Mouse (Mus musculus) thymus, postnatal 0 days (tissue): Measurements from ENCODE around the gene Hsd17b1. TPM values are rescaled to one million over a fixed set of nuclear protein-coding genes. Genes with fewer than 3 reads are reported as not detected.
"Not testable (repeated sequence)": the region's sequence is repeated elsewhere in the genome, so short reads cannot be mapped to it uniquely, and the experiment has no call there.

Source experiments
- DNase-seq: peaks from one replicate; pipeline ENCODE4 v3.0.0-alpha.2; 2015; ENCODE audit warnings: low spot score
- polyA plus RNA-seq: library from polyadenylated mRNA; unstranded; fragments of >200 nt; fragmentation: Nextera tagmentation; extraction: Ambion mirVana; gene quantifications from 2 replicates; pipeline ENCODE4 v1.2.1, GENCODE M21; 2015

Hsd17b1 gene
- polyA plus RNA-seq, 1 experiment from 2014 or later, result 0.10 TPM

DNA sequence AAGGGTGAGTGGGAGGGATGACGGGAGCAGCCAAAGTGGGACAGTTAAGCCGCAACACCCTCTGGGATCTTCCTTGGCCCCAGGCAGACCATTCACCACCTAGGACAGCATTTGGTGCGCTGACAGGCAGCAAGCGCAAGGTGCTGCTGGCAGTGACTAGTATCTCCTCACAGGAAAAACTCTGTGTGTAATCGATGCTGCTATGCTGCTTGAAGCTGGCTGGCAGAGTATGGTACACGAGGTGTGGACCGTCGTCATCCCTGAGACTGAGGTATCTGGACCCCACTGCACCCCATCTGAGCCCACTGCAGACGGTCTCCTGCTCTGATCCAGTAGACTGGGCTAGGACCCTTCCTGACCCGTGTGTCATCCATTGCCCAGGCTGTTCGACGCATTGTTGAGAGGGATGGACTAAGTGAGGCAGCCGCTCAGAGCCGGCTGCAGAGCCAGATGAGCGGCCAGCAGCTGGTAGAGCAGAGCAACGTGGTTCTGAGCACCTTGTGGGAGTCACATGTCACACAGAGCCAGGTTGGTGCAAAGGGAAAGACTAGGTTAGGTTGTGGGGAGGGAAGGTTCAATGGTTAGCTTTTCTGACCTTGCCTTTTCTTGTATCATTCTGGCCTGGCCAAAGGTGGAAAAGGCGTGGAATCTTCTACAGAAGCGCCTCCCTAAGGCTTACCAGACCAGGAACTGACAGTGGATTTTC is 7.6 kb downstream of the Hsd17b1 start:
- no peak for DNase-seq

DNA sequence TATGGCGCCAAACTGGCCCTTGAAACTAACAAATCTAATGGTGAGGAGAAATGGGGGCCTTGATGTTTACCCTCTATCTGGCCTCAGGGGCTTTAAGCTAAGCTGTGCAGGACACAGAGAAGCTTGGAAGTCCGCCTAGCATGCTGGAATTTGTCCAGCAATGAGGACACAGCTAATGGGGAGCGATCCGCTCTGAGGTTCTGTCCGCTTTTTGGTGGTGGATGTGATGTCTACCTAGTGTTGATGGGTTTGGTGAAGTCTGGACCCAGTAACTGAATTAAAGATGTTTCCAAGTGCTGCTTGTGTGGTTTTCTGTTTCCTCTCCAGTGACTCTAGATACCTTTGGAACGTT is 8.1 kb downstream of the Hsd17b1 start:
- no peak for DNase-seq

DNA sequence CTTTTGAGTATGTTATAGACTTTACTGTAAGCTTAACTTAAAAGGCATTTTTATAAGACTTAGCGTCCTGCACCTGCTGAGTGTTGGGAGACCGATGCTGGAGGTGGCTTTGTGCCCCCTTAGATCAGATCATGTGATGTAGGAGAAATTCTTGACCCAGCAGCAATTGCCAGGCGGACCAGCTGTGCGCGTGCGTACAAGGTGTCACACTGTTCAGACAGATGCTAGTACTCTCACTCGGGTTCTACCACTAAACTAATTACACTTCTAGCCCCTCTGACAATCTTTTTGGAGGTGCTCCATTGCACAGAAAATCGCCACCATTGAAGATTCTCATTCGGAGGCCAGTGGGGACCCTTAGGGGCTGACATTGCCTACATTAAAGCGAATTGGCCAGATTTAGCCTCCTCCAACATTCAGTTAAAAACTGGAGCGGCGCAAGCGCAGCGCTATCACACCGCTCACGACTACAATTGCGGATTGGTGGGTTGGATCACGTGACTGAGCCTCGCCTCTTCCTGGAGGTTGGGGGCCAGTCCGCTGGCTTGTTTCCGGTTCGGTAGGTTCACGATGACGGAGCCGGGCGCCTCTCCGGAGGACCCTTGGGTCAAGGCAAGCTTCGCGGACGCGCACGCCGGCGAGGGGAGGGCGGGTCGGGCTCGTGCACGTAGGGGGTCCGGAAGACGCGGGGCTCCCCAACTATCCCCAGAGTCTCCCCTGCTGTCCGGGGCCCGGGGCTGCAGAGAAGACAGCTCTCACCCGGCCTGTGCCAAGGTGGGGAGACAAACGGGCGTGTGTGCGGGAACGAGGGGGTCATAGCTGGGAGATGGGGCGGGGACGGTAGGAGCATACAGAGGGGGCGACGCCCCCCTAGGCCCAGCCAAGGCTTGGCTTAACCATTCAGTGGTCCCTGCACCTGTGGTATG is 8.8 kb downstream of the Hsd17b1 start, which contains the start of gene Mlx:
Mlx (plus strand) TSS at position 522 of the 926 bp plus-strand sequence.
- DNase-seq, result peak; percentile 91

DNA sequence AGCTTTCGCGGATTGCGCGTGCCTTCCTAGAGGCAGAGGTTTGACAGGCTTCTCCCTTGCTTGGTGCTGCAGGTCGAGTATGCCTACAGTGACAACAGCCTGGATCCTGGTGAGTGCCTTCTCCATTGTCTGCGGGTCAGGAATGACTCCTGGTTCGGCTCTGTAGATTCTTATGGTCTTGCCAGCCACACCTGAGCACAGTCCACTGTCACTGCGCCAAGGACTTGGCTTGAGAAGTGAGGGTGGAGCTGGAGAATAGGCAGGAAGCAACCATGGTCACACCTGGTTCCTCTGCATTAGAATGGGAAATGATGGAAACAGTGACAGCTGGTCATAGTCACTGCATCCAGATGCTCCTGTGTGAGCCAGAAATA is 9.5 kb downstream of the Hsd17b1 start:
- DNase-seq, result no peak

DNA sequence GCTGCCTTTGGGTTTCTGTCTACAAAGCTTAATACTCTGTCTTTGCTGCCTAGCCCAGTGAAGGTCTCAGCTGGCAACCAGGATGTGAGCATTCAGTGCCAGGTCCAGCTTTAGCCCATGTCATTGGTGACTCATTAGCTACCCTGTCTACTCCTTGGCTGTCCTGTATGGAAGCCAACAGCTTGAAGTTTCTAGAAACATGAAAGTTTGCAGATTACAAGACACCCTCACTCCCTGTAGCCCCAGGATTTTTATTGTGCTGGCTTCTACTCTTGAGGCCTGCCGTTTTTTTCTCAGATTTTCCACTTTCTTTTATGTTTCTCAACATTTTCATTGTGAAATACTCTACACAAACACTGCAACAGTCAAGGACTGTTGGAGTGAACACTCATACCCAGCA is 11.7 kb downstream of the Hsd17b1 start:
- DNase-seq, result no peak

DNA sequence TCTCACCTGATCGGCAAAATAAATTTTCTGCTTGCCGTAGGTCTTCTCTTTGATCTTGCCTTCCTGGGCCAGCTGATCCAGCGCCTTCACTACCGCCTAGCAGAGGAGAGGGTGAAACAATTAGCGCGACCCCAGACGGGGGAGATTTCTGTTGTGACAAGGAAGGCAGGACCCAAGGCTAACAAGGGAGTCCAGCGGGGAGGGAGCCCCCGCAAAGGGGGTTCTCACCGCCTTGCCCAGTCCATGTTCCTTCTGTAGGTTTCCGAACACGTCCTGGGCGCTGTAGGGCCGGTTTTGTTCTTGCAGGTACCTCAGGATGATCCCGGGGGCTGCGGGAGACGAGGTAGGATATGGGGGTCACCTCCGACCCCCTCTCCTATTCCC is 16.7 kb downstream of the Hsd17b1 start:
- no peak for DNase-seq

DNA sequence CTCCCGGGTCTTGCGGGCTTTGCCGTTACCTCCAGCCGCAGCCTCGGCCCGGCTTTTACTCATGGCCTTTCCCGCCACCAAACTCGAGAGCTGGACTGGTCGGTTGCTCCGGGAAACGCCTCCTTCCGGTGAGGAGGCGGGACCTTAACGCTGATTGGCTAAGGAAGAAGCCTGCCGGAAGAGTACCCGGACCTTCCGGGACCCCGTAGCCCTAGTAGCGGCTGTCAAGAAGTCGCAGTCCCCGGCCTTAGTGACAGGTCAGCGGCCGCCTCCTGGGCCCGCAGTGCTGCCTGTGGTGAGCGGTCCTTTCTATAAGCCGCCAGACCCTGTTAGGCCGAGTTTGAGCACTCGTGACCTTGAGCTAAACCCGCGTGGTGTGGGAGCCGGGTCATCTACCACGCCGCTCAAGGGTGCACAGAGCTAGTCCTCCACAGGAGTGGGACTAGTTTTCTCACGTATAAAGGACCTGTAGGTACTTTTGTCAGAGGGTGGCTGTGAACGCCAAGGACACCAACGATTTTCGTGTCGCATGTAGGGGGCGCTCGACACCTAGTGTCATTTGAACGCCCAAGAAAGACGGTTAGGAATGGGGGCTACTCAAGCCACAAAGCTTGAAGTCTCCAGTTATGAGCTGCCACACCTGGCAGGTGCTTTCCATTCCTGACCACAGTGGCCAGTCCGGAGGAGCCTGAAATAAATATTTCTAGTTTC is 17.3 kb downstream of the Hsd17b1 start, which contains the start of gene Psmc3ip:
Psmc3ip (minus strand) TSS at position 123 of the 711 bp plus-strand sequence.
- peak; percentile 92 for DNase-seq

DNA sequence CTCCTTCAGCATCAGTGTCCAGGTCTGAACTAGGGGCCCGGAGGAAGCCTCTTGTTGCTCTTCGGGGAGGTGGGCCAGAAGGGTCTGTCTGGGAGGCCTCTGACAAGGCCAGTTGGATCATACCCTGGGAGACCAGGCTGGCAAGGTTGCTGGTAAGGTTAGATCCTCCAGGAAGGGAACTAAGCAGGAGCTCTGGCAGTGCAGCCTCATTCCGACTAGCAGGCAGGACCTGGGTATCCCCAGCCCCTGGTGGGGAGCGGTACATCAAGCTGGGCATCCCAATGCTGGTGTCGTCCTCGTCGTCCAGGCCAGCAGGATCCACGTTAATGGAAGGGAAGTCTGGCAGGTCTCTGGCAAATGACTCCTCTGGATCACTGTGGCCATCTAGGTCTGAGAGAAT is 20.0 kb downstream of the Hsd17b1 start:
- no peak for DNase-seq

DNA sequence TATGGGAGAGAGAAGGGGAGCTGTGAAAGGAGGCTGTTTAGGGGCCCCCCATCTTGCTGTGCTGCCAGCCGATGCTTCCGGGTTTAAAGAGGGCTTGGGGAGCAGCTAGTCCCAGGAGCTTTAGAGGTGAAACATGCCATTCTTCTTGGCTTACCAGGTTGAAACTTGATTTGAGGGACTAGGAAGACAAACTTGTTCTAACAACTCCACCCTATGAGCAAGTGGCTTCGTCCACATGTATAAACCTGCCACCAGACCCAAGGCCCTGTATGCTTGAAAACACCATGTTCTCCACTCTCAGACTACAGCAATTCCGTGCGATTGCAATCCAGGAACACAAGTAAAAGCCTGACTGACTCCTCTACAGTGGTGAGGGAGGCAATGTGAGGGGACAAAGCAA is 24.8 kb downstream of the Hsd17b1 start:
- no peak for DNase-seq

DNA sequence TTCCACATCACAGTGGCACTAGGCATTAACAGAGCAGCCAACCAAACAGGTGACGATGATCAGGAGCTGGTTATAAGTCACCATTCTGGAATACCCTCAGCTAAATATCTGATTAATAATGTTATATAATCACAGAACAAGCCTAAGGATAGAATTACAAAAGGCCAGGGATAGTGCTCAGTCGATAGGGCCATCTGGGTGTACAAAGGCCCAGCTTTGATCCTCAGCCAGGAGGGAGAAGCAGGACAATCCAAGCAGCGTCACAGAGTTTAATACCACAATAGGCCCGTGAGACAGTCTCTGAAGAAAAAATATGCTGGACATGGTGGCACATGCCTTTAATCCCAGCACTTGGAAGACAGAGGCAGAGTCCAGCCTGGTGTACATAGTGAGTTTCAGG is 31.1 kb downstream of the Hsd17b1 start:
- DNase-seq, result no peak

DNA sequence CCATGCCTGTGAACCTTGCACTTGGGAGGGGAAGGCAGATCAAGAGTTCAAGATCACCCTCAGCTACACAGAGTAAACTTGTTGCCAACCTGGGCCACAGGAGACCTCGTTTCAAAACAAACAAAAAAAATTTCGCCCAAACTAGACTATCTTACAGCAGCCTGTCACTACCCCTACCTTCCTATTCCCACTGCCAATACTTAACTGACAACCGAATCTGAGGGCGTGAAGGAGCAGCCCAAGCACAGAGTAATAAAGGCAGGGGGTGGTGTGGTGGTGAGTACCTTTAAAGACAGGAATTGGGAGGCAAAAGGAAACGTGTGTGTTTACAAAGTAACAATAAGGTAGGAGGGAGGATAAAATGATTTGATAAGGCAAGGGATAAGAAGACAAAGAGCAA is 32.5 kb downstream of the Hsd17b1 start:
- DNase-seq, result no peak

DNA sequence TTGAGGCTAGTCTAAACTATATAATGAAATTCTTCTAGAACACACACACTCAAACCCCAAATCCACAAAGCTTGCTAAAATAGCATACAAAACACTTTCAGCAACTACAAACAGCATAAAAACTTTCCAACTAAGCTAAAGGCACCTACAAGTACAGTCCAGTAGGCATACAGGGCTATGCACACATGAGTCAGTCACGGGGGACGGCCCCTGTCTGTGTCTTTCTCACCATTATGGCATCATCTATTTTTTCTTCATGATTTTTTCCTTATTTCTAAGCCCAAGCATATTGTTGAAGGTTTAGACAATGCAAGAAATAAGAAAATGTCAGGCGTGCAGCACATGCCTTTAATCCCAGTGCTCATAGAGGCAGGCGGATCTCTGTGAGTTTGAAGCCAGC is 33.0 kb downstream of the Hsd17b1 start:
- DNase-seq, result no peak

DNA sequence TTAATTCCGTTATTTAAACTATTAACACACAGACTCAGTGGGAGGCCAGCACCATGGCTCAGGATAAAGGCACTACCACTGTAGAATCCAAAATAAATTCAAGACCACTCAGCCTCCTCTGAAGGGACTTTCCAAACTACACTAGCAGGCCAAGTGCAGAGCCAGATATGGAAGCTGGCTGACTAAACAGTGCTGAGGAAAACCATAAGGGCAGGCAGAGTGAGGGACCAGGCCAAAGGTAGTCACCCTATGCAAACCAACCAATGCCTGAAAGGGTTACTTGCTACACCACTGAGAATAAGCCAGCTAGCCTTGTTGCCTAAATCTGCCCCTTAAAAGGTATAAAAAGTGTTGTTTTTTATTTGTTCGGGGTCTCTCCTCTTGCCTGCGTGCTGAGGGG is 34.0 kb downstream of the Hsd17b1 start:
- no peak for DNase-seq

DNA sequence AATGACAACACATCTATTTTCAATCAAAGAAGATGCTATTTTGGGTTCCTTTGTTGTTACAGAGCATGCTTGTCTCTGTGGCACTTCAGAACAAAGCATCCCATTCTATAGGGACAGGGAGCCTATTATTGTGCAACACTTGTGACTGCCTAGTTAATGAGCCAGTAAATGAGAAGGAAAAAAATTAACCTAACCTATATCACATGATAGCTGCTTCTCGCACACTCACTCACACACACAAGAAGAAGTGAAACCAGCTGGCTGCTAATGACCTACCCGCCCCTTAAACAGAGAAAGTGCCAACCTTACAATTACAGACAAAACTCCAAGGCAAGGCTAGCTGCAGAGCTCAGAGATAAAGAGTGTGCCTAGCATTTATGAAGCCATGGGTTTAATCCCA is 37.4 kb downstream of the Hsd17b1 start:
- DNase-seq, result no peak

DNA sequence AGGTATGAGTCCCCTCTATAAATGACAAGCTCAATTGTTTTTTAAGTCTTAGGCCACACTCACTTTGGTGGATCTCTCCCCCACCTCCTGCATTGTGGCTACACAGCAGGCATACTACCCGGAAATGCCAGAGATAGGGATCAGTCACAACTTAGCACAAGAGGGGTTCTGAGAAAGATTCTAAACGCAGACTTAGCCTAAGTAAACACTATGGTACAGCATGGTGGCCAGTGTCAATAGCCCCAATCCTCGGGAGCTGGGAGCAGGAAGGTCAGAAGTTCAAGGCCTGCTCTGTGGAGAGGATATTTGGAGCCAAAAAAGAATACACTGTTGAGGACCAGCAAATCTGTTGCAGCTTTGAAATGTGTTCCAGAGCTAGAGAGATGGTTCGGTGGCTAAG is 39.9 kb downstream of the Hsd17b1 start:
- DNase-seq, result no peak

DNA sequence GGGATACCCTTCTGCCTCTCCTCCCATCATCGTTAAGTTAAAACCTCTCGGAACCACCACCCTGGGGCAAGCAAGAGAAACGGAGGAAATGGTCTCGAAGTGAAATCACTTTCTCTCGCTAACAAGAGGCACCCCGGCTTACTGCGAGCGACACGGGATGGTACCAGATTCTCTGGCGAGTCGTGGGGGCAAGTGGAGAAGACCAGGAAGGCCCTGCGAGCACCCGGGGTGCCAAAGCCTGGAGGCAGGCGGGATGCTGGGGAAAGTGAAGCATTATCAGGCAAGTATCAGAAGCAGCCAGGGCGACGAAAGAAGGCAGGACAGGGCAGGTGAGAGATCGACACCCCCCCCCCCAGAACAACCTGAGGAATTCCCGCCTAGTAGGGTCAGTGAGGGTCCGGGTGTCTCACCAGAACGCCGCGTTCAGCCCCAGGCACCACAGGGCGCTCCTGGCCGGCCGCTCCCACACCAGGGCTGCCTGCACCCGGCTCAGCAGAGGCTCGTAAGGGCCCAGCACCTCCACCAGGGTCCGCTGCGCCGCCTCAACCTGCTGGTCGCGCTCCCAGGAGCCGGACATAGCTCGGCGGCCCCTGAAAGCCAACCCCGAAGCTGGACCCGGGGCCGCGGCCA is 41.0 kb downstream of the Hsd17b1 start:
- peak; percentile 21 for DNase-seq

DNA sequence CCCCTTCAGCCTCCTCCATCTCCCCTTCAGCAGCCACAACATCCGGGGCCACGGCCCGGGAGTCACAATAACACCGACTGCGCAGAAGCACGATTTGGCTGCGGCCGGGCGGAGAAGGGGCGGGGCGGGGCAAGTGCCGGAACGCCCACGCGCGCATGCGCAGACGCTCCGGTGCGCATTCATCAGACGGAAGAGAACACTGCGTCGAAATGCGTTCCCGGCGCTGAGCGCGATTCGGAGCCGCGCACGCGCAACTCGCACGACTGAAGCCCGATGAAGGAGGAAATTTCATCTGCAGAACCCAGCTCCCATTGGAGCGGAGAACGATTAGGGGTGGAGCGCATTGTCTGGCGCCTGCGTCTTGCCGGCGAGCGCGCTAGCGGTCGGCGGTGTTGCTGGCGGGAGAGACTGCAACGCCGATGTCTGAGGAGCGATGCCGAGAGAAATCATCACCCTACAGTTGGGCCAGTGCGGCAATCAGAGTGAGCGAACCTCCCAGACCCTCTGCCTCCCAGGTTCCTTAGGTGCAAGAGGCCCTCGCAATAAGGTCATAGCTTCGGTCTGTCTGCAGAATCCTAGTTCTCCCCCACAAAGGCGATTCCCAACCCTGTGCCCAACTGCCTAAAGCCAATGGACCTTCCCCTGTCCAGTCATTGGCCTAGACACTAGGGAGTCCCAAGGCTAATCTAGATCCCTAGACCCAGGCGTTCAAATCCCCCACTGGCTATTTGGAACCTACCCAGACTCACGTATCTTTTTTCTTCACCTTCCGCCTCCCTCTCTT is 41.7 kb downstream of the Hsd17b1 start, which contains the start of the genes Retreg3 and Tubg1:
Retreg3 (minus strand) TSS at position 133 of the 784 bp plus-strand sequence.
Tubg1 (plus strand) TSS at position 178 of the 784 bp plus-strand sequence.
- peak; percentile 100 for DNase-seq

DNA sequence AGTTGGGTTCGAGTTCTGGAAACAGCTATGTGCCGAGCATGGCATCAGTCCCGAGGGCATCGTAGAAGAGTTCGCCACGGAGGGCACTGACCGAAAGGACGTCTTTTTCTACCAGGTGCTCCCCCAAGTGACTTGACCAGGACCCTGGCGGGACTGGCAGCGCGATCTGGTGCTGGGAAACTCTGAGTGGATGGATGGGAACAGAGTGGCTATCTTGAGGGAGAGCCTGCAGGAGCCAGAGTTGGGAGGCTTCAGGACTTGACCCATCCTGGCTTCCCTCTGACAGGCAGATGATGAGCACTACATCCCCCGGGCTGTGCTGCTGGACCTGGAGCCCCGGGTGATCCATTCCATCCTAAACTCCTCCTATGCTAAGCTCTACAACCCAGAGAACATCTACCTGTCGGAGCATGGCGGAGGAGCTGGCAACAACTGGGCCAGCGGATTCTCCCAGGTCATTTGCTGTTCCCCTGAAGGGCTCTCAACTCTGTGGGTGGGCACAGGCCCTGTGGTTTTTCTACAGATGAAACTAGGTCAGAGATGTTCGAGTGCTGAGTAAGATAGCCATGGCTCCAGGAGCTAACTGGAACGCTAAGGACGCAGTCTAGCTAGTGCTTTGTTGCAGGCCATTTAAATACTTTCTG is 42.5 kb downstream of the Hsd17b1 start:
- DNase-seq, result peak; percentile 9

DNA sequence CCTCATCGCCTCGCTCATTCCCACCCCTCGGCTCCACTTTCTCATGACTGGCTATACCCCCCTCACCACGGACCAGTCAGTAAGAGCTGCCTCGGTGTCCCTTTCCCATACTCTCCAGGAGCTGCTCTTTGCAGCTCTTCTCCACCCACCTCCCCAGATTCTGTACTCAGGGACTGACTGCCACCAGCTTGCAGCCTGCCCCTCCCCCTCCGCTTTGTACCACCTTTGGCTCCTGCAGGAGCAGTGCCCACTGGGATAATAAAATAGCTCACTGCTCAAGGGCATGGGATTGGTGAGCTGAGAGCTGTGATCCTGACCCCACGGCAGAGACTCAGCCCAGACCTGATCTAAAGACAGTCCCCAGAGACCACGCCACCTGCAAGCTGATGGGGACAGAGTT is 46.3 kb downstream of the Hsd17b1 start:
- DNase-seq, result not testable (repeated sequence)

DNA sequence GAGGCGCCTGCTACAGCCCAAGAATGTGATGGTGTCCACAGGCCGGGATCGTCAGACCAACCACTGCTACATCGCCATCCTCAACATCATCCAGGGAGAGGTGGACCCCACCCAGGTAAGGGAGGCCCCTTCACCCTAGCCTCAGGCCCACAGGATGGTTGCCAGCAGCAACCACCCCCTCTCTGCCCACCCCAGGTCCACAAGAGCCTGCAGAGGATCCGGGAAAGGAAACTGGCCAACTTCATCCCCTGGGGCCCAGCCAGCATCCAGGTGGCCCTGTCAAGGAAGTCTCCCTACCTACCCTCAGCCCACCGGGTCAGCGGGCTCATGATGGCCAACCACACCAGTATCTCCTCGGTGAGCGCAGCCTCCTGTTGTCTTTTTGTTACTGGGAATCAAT is 46.8 kb downstream of the Hsd17b1 start:
- DNase-seq, result not testable (repeated sequence)
